ENCODE assay signal across 8 mouse cellular contexts in genomic region chr11:51262342-51263285, GRCm38 (mm10). TPM values are rescaled to one million over a fixed set of nuclear protein-coding genes. Genes with fewer than 3 reads are reported as not detected.
A peak's percentile ranks its signal among the peaks of the same experiment; 100 is the strongest.
DNase-seq lines count a peak whose midpoint lies in the region; ATAC-seq and TF ChIP-seq lines count a peak whose summit lies in the region.

Gene BC049762 (minus strand): TSS chr11:51263046.

- H3K4me1 ChIP-seq in bone marrow, adult 2 months (ENCODE audit: control insufficient read depth, insufficient read depth, low read length): peaks cover 2% of the 10 kb centered on the region; the same call in 1 of the 2 replicates
- peaks cover 30% of the 10 kb centered on the region for H3K4me1 ChIP-seq in embryonic facial prominence, embryonic 15.5 days
- H3K4me1 ChIP-seq in limb, embryonic 14.5 days (ENCODE audit: control insufficient read depth, insufficient read depth, low read length): peaks cover 22% of the 10 kb centered on the region
- 0 out of 2 replicates have a peak, but pooled peaks cover 10% of the 10 kb centered on the region for H3K4me1 ChIP-seq in midbrain, postnatal 0 days (ENCODE audit: insufficient read depth, low read length)

- peak; percentile 99 for TF ChIP-seq POLR2A in bone marrow, adult 2 months (IDR thresholded peaks at IDR 0.05; ENCODE audit: borderline replicate concordance, control insufficient read depth, low read depth, low read length)
- peak; percentile 75; the same call in 1 of the 2 replicates for TF ChIP-seq POLR2A in limb, embryonic 14.5 days (IDR thresholded peaks at IDR 0.05; ENCODE audit: borderline replicate concordance, extremely low read depth, insufficient read depth, insufficient read length)

- peak within 1 kb of the TSS; percentile 89 for H3K4me3 ChIP-seq in bone marrow, adult 2 months (replicated peaks; ENCODE audit: control insufficient read depth, low read depth, low read length)
- peak within 1 kb of the TSS; percentile 85 for H3K4me3 ChIP-seq in embryonic facial prominence, embryonic 15.5 days (replicated peaks)
- peak within 1 kb of the TSS; percentile 90 for H3K4me3 ChIP-seq in limb, embryonic 14.5 days (replicated peaks; ENCODE audit: low read length)
- H3K4me3 ChIP-seq in midbrain, postnatal 0 days (ENCODE audit: low read depth, low read length): peak within 1 kb of the TSS; percentile 91

- H3K27ac ChIP-seq in bone marrow, adult 2 months (ENCODE audit: control insufficient read depth, insufficient read depth, low read depth, low read length, poor library complexity): peak within 1 kb of the TSS; percentile 97
- H3K27ac ChIP-seq in embryonic facial prominence, embryonic 15.5 days (replicated peaks): peak within 1 kb of the TSS; percentile 87
- H3K27ac ChIP-seq in limb, embryonic 14.5 days (replicated peaks; ENCODE audit: low read depth, low read length): peak within 1 kb of the TSS; percentile 93
- H3K27ac ChIP-seq in midbrain, postnatal 0 days (ENCODE audit: low read depth, low read length): peak within 1 kb of the TSS; percentile 99

- peak within 1 kb of the TSS; percentile 90 for H3K4me2 ChIP-seq in embryonic facial prominence, embryonic 15.5 days (replicated peaks)
- H3K4me2 ChIP-seq in limb, embryonic 14.5 days (replicated peaks; ENCODE audit: low read depth, low read length, severe bottlenecking): peak within 1 kb of the TSS; percentile 76
- H3K4me2 ChIP-seq in midbrain, postnatal 0 days (ENCODE audit: low read depth, low read length, poor library complexity, severe bottlenecking): peak within 1 kb of the TSS; percentile 82

- peak within 1 kb of the TSS; percentile 87 for H3K9ac ChIP-seq in embryonic facial prominence, embryonic 15.5 days
- H3K9ac ChIP-seq in limb, embryonic 14.5 days (ENCODE audit: low read depth, low read length, severe bottlenecking): peak within 1 kb of the TSS; percentile 96
- peak within 1 kb of the TSS; percentile 97 for H3K9ac ChIP-seq in midbrain, postnatal 0 days (replicated peaks; ENCODE audit: low read length, poor library complexity, severe bottlenecking)

- peak; percentile 34; the same call in 1 of the 2 replicates for TF ChIP-seq CTCF in bone marrow, adult 2 months (IDR thresholded peaks at IDR 0.05; ENCODE audit: control insufficient read depth, insufficient read depth, low read length)
- peak; percentile 59 for TF ChIP-seq CTCF in midbrain, postnatal 0 days (IDR thresholded peaks at IDR 0.05)

- no peaks in the 10 kb centered on the region for H3K36me3 ChIP-seq in embryonic facial prominence, embryonic 15.5 days
- peaks cover 7% of the 10 kb centered on the region for H3K36me3 ChIP-seq in limb, embryonic 14.5 days (ENCODE audit: control insufficient read depth, insufficient read depth, low read length)
- H3K36me3 ChIP-seq in midbrain, postnatal 0 days (ENCODE audit: insufficient read depth, low read length): peaks cover 3% of the 10 kb centered on the region; the same call in 1 of the 2 replicates

- no peaks in the 10 kb centered on the region for H3K9me3 ChIP-seq in embryonic facial prominence, embryonic 15.5 days (replicated peaks)
- no peaks in the 10 kb centered on the region for H3K9me3 ChIP-seq in limb, embryonic 14.5 days (ENCODE audit: control insufficient read depth, low read length)
- H3K9me3 ChIP-seq in midbrain, postnatal 0 days (ENCODE audit: low read length): no peaks in the 10 kb centered on the region

- ATAC-seq in embryonic facial prominence, embryonic 15.5 days (ENCODE audit: insufficient number of reproducible peaks, low FRiP score, low TSS enrichment, low read depth): peak; percentile 97
- peak; percentile 97 for ATAC-seq in limb, embryonic 14.5 days (ENCODE audit: low FRiP score, low read depth)
- ATAC-seq in midbrain, postnatal 0 days (ENCODE audit: low FRiP score): peak; percentile 97

- peak; percentile 98 for DNase-seq in 416B (ENCODE audit: low read depth)
- peak; percentile 98 for DNase-seq in heart, adult 8-10 months (ENCODE audit: low spot score)
- DNase-seq in kidney, adult 9 months: peak; percentile 99
- peak; percentile 98 for DNase-seq in limb, embryonic 14.5 days (ENCODE audit: low spot score)
- DNase-seq in midbrain, postnatal 0 days (ENCODE audit: low spot score): peak; percentile 99
- peak; percentile 99 for DNase-seq in spleen, postnatal 14 days (ENCODE audit: low spot score in 2 of 2)

- under 1% methylated on average over 57 of the region's 57 CpGs for WGBS in bone marrow, adult 2 months
- WGBS in embryonic facial prominence, embryonic 15.5 days: 7% methylated on average over 57 of the region's 57 CpGs
- WGBS in limb, embryonic 14.5 days: 9% methylated on average over 56 of the region's 57 CpGs
- WGBS in midbrain, postnatal 0 days: 8% methylated on average over 57 of the region's 57 CpGs

- no peaks in the 10 kb centered on the region for H3K27me3 ChIP-seq in embryonic facial prominence, embryonic 15.5 days
- no peaks in the 10 kb centered on the region for H3K27me3 ChIP-seq in limb, embryonic 14.5 days (ENCODE audit: control insufficient read depth, insufficient read depth, low read length)
- H3K27me3 ChIP-seq in midbrain, postnatal 0 days (ENCODE audit: insufficient read depth, low read length): no peaks in the 10 kb centered on the region

RNA-seq across cellular contexts. Expression of gene BC049762, which starts in this region (rescaled TPM):
- polyA plus RNA-seq in bone marrow, adult 2 months (2011; ENCODE audit: insufficient read depth, insufficient read length, low replicate concordance, missing spikeins): 2.7 TPM in 1 of 2 replicates, not detected in the other
- polyA plus RNA-seq in embryonic facial prominence, embryonic 15.5 days (2015; fragmentation: Nextera tagmentation; extraction: Ambion mirVana): 0.32 and 0.46 TPM in 2 replicates
- under 1 TPM in 2 of 4 experiments, not detected in 2; 0.38 to 0.50 TPM for total RNA-seq in heart, adult 8-10 months (2022)
- 0.29 and 0.40 TPM in 2 replicates for polyA plus RNA-seq in limb, embryonic 14.5 days (2012; rRNA removed)
- polyA plus RNA-seq in limb, embryonic 14.5 days (2014; fragmentation: Nextera tagmentation; extraction: Ambion mirVana): 0.36 and 0.46 TPM in 2 replicates
- 0.38 and 0.80 TPM in 2 replicates for total RNA-seq in midbrain, postnatal 0 days (2014; rRNA removed)
- 0.39 and 0.49 TPM in 2 replicates for polyA plus RNA-seq in midbrain, postnatal 0 days (2015; fragmentation: Nextera tagmentation; extraction: Ambion mirVana)

Comparison
In these comparisons a context has a peak if more than half of its experiments do, and no peak if none do; other contexts are left out.
1. Peak in every context shown above with its lines: DNase-seq, ATAC-seq, H3K4me3 ChIP-seq and H3K27ac ChIP-seq.
2. Peak in ATAC-seq, H3K4me3 ChIP-seq, H3K27ac ChIP-seq, H3K9ac ChIP-seq and H3K4me2 ChIP-seq in embryonic facial prominence, embryonic 15.5 days; RNA of the gene not detected or under 1 TPM.
3. Peak in DNase-seq in heart, adult 8-10 months; RNA of the gene not detected or under 1 TPM.
4. Peak in DNase-seq, ATAC-seq, H3K4me3 ChIP-seq, H3K27ac ChIP-seq, H3K9ac ChIP-seq and H3K4me2 ChIP-seq in limb, embryonic 14.5 days; RNA of the gene not detected or under 1 TPM.
5. Peak in DNase-seq, ATAC-seq, H3K4me3 ChIP-seq, H3K27ac ChIP-seq, H3K9ac ChIP-seq and H3K4me2 ChIP-seq in midbrain, postnatal 0 days; RNA of the gene not detected or under 1 TPM.